Comparison of ENCODE assay signal across 17 mouse cellular contexts in the genomic region with DNA sequence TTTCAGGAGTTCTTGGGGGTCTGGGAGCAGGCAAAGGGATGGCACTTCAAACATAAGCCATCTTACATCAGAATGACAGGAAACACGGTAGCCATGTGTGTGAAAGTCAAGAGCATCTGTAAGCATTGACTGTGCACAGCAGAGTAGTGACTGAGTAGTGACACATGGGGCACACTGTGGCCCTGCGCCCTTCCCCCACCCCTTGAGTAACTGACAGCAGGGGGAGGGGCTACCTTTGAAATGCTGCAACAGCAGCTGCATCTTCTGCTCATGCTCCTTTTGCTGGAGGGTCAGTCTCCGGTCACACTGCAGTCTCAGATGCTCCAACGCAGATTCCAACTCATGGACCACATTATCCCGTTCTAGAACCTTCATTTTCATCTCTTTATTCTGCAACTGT. TPM values are rescaled to one million over a fixed set of nuclear protein-coding genes. Genes with fewer than 3 reads are reported as not detected.
DNase-seq lines count a peak whose midpoint lies in the region; ATAC-seq lines count a peak whose summit lies in the region.
"Had no signal": no experiment of that assay in that cellular context is flagged by ENCODE, and none has a peak within 500 bp of the region (broad histone marks: within the 10 kb centered on the region; RNA-seq: fewer than 3 reads in every experiment).

No protein-coding gene starts in this region.

- peaks cover 21% of the 10 kb centered on the region for H3K4me1 ChIP-seq in forebrain, embryonic 10.5 days
- no peaks in the 10 kb centered on the region for H3K4me1 ChIP-seq in forebrain, embryonic 14.5 days (ENCODE audit: control insufficient read depth, insufficient read depth, low read length)
- peaks cover 3% of the 10 kb centered on the region for H3K4me1 ChIP-seq in midbrain, embryonic 11.5 days (ENCODE audit: control insufficient read depth, insufficient read depth, low read length)
- no peaks in the 10 kb centered on the region for H3K4me1 ChIP-seq in midbrain, embryonic 16.5 days (ENCODE audit: control insufficient read depth, insufficient read depth, low read length)
- peaks cover 6% of the 10 kb centered on the region for H3K4me1 ChIP-seq in neural tube, embryonic 12.5 days
- H3K4me1 ChIP-seq: limb, embryonic 13.5 days had no signal

- 0 out of 2 replicates have a peak overlapping the region, but pooled peaks have one; percentile 35 for H3K27ac ChIP-seq in forebrain, embryonic 10.5 days
- H3K27ac ChIP-seq in forebrain, embryonic 14.5 days (ENCODE audit: low read depth, low read length), result no peak overlapping the region
- H3K27ac ChIP-seq in midbrain, embryonic 11.5 days (ENCODE audit: low read depth, low read length), result no peak overlapping the region
- H3K27ac ChIP-seq in midbrain, embryonic 16.5 days (ENCODE audit: low read length), result no peak overlapping the region
- H3K27ac ChIP-seq in neural tube, embryonic 12.5 days, result no peak overlapping the region
- H3K27ac ChIP-seq: heart, embryonic 10.5 days; kidney, embryonic 15.5 days; layer of hippocampus, adult 2 months; left cerebral cortex, adult 2 months; limb, embryonic 13.5 days had no signal

- H3K9me3 ChIP-seq in forebrain, embryonic 10.5 days, result no peaks in the 10 kb centered on the region
- no peaks in the 10 kb centered on the region for H3K9me3 ChIP-seq in forebrain, embryonic 14.5 days (replicated peaks; ENCODE audit: control insufficient read depth, low read length)
- no peaks in the 10 kb centered on the region for H3K9me3 ChIP-seq in midbrain, embryonic 11.5 days (ENCODE audit: control insufficient read depth, low read length)
- no peaks in the 10 kb centered on the region for H3K9me3 ChIP-seq in midbrain, embryonic 16.5 days (replicated peaks; ENCODE audit: control insufficient read depth, low read length, poor library complexity, severe bottlenecking)
- H3K9me3 ChIP-seq in neural tube, embryonic 12.5 days, result no peaks in the 10 kb centered on the region
- H3K9me3 ChIP-seq: heart, embryonic 10.5 days; kidney, embryonic 15.5 days; limb, embryonic 13.5 days had no signal

- H3K9ac ChIP-seq in forebrain, embryonic 14.5 days (ENCODE audit: low read length), result no peak overlapping the region
- H3K9ac ChIP-seq in midbrain, embryonic 11.5 days (ENCODE audit: low read length), result no peak overlapping the region
- H3K9ac ChIP-seq in midbrain, embryonic 16.5 days (ENCODE audit: low read depth, low read length), result no peak overlapping the region
- no peak overlapping the region for H3K9ac ChIP-seq in neural tube, embryonic 12.5 days
- H3K9ac ChIP-seq: kidney, embryonic 15.5 days; limb, embryonic 13.5 days had no signal

- no peak overlapping the region for H3K4me2 ChIP-seq in forebrain, embryonic 14.5 days (ENCODE audit: low read length)
- no peak overlapping the region for H3K4me2 ChIP-seq in midbrain, embryonic 11.5 days
- no peak overlapping the region for H3K4me2 ChIP-seq in midbrain, embryonic 16.5 days (ENCODE audit: low read length)
- H3K4me2 ChIP-seq in neural tube, embryonic 12.5 days (replicated peaks), result no peak overlapping the region
- H3K4me2 ChIP-seq: kidney, embryonic 15.5 days; limb, embryonic 13.5 days had no signal

- no peaks in the 10 kb centered on the region for H3K36me3 ChIP-seq in forebrain, embryonic 10.5 days (replicated peaks)
- no peaks in the 10 kb centered on the region for H3K36me3 ChIP-seq in forebrain, embryonic 14.5 days (ENCODE audit: control insufficient read depth, insufficient read depth, low read length)
- no peaks in the 10 kb centered on the region for H3K36me3 ChIP-seq in midbrain, embryonic 11.5 days (ENCODE audit: control insufficient read depth, insufficient read depth, low read length)
- H3K36me3 ChIP-seq in midbrain, embryonic 16.5 days (ENCODE audit: control insufficient read depth, insufficient read depth, low read length), result no peaks in the 10 kb centered on the region
- H3K36me3 ChIP-seq in neural tube, embryonic 12.5 days, result no peaks in the 10 kb centered on the region
- H3K36me3 ChIP-seq: heart, embryonic 10.5 days; kidney, embryonic 15.5 days; limb, embryonic 13.5 days had no signal

- WGBS in forebrain, embryonic 10.5 days, result 23% methylated on average over 5 of the region's 5 CpGs
- WGBS in forebrain, embryonic 14.5 days, result 22% methylated on average over 5 of the region's 5 CpGs
- WGBS in midbrain, embryonic 11.5 days, result 20% methylated on average over 5 of the region's 5 CpGs
- WGBS in midbrain, embryonic 16.5 days, result 14% methylated on average over 5 of the region's 5 CpGs
- WGBS in neural tube, embryonic 12.5 days, result 9% methylated on average over 5 of the region's 5 CpGs

- no peak for DNase-seq in forebrain, embryonic 10.5 days (ENCODE audit: extremely low spot score, low spot score)
- no peak for DNase-seq in forebrain, embryonic 14.5 days (ENCODE audit: low spot score)
- no peak for DNase-seq in midbrain, embryonic 11.5 days (ENCODE audit: low spot score, missing footprints)
- peak; percentile 82 for DNase-seq in embryo, embryonic 10.5 days (ENCODE audit: low spot score)
- no peak for DNase-seq in adrenal gland, adult 2 months
- DNase-seq in frontal cortex, postnatal 14 days (ENCODE audit: low spot score in 2 of 2), result no peak
- DNase-seq: cerebellum, postnatal 14 days; gastrocnemius, postnatal 25 days; lung, postnatal 36 days; right cerebral cortex, postnatal 14 days had no signal

- H3K4me3 ChIP-seq in forebrain, embryonic 10.5 days, result no peak overlapping the region
- H3K4me3 ChIP-seq in forebrain, embryonic 14.5 days (ENCODE audit: low read depth, low read length), result no peak overlapping the region
- H3K4me3 ChIP-seq in midbrain, embryonic 11.5 days (ENCODE audit: low read depth, low read length), result no peak overlapping the region
- no peak overlapping the region for H3K4me3 ChIP-seq in midbrain, embryonic 16.5 days (ENCODE audit: low read depth, low read length)
- no peak overlapping the region for H3K4me3 ChIP-seq in neural tube, embryonic 12.5 days
- H3K4me3 ChIP-seq: heart, embryonic 10.5 days; kidney, embryonic 15.5 days; layer of hippocampus, adult 2 months; left cerebral cortex, adult 2 months; limb, embryonic 13.5 days had no signal

- no peaks in the 10 kb centered on the region for H3K27me3 ChIP-seq in forebrain, embryonic 10.5 days (ENCODE audit: poor library complexity, severe bottlenecking)
- no peaks in the 10 kb centered on the region for H3K27me3 ChIP-seq in forebrain, embryonic 14.5 days (replicated peaks; ENCODE audit: control insufficient read depth, insufficient read depth, low read length)
- H3K27me3 ChIP-seq in midbrain, embryonic 11.5 days (ENCODE audit: control insufficient read depth, insufficient read depth, low read length), result no peaks in the 10 kb centered on the region
- no peaks in the 10 kb centered on the region for H3K27me3 ChIP-seq in midbrain, embryonic 16.5 days (ENCODE audit: control insufficient read depth, insufficient read depth, low read depth, low read length)
- no peaks in the 10 kb centered on the region for H3K27me3 ChIP-seq in neural tube, embryonic 12.5 days (replicated peaks)
- H3K27me3 ChIP-seq: kidney, embryonic 15.5 days; limb, embryonic 13.5 days had no signal

- ATAC-seq in forebrain, embryonic 14.5 days, result no peak
- peak; percentile 64; the same call in 1 of the 2 replicates for ATAC-seq in midbrain, embryonic 11.5 days (ENCODE audit: low FRiP score)
- ATAC-seq in midbrain, embryonic 16.5 days, result no peak
- ATAC-seq in neural tube, embryonic 12.5 days (ENCODE audit: low FRiP score, low read depth), result peak; percentile 72

RNA-seq across cellular contexts. Expression of a gene that starts 17.3 kb away (rescaled TPM):
- polyA plus RNA-seq in forebrain, embryonic 10.5 days (2016; fragmentation: Nextera tagmentation; extraction: Ambion mirVana), result 25.2 and 29.1 TPM in 2 replicates
- 23.3 and 24.2 TPM in 2 replicates for polyA plus RNA-seq in forebrain, embryonic 14.5 days (2014; fragmentation: Nextera tagmentation; extraction: Ambion mirVana)
- polyA plus RNA-seq in midbrain, embryonic 11.5 days (2014; fragmentation: Nextera tagmentation; extraction: Ambion mirVana), result 40.8 and 45.5 TPM in 2 replicates
- polyA plus RNA-seq in midbrain, embryonic 16.5 days (2015; fragmentation: Nextera tagmentation; extraction: Ambion mirVana), result 20.4 and 22.7 TPM in 2 replicates
- 52.4 and 53.5 TPM in 2 replicates for polyA plus RNA-seq in neural tube, embryonic 12.5 days (2016; fragmentation: Nextera tagmentation; extraction: Ambion mirVana)
- 10 to 100 TPM; 48.1 to 53.5 TPM for total RNA-seq in adrenal gland, adult 2 months (2021)
- polyA plus RNA-seq in adrenal gland, adult 2 months (2012; rRNA removed), result 12.1 and 20.3 TPM in 2 replicates

Comparison
In these comparisons a context has a peak if more than half of its experiments do, and no peak if none do; other contexts are left out.
1. ATAC-seq: peak in midbrain, embryonic 11.5 days (single experiment) and neural tube, embryonic 12.5 days (single experiment); none in forebrain, embryonic 14.5 days (single experiment) and midbrain, embryonic 16.5 days (single experiment).